Mouse (Mus musculus): Measurements from ENCODE around the gene Efna5. TPM values are rescaled to one million over a fixed set of nuclear protein-coding genes. Genes with fewer than 3 reads are reported as not detected.

The Efna5 gene
- polyA plus RNA-seq, 1 experiment from 2014 or later, result 75.1 TPM

- H3K36me3 ChIP-seq, result no peaks in the 10 kb centered on the region
- H3K4me1 ChIP-seq, result peaks cover 25% of the 10 kb centered on the region
- no peak overlapping the region for H3K4me3 ChIP-seq
- H3K27ac ChIP-seq, result no peak overlapping the region
- H3K27me3 ChIP-seq, result no peaks in the 10 kb centered on the region
- WGBS, result 69% methylated on average over 1 of the region's 1 CpGs
- ATAC-seq (ENCODE audit: low FRiP score, low read depth), result no peak
- no peak overlapping the region for H3K4me2 ChIP-seq (replicated peaks)
- H3K9ac ChIP-seq, result no peak overlapping the region
- H3K9me3 ChIP-seq, result no peaks in the 10 kb centered on the region
Observed at GRCm38 (mm10) chr17:62628474-62628873, 252.6 kb downstream of the Efna5 start.

DNA sequence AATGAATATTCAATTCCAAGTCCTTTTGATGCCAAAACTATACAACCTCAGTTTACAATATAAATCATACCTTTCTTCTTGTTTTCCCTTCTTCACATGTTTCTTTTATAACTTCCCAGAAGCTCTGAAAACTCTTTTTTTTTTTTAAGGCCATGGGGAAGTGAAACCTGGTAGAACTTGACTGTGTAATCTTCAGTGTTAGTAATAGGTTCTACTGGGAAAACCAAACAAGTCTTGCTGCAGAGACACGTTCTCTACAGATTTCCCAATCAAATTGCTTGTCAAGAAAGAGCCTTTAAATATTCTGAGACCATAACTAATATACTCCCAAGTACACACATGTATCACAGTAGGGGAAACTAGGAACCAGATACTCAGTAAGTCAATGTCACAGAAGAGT is 253.6 kb downstream of the Efna5 start:
- no peak overlapping the region for H3K9ac ChIP-seq
- no peak overlapping the region for H3K27ac ChIP-seq
- H3K9me3 ChIP-seq, result no peaks in the 10 kb centered on the region
- H3K36me3 ChIP-seq, result no peaks in the 10 kb centered on the region
- H3K27me3 ChIP-seq, result no peaks in the 10 kb centered on the region
- no peak for ATAC-seq (ENCODE audit: low FRiP score, low read depth)
- no peak overlapping the region for H3K4me2 ChIP-seq (replicated peaks)
- no peak overlapping the region for H3K4me3 ChIP-seq
- peaks cover 31% of the 10 kb centered on the region for H3K4me1 ChIP-seq
- WGBS, result 64% methylated on average over 1 of the region's 1 CpGs

GRCm38 (mm10) chr17:62625646-62626020 is 255.5 kb downstream of the Efna5 start:
- 17% methylated on average over 8 of the region's 8 CpGs for WGBS
- H3K4me3 ChIP-seq, result no peak overlapping the region
- ATAC-seq (ENCODE audit: low FRiP score, low read depth), result peak; percentile 51; the same call in 1 of the 2 replicates

GRCm38 (mm10) chr17:62624804-62625645 is 256.1 kb downstream of the Efna5 start:
- Histone ChIP-seq H3K9me3 (no peaks in the 10 kb centered on the region), H3K27ac (no peak overlapping the region), H3K4me1 (peaks cover 31% of the 10 kb centered on the region), H3K36me3 (no peaks in the 10 kb centered on the region), H3K4me3 (no peak overlapping the region), H3K4me2 (replicated peaks) (no peak overlapping the region), H3K27me3 (no peaks in the 10 kb centered on the region), H3K9ac (no peak overlapping the region)
- 71% methylated on average over 8 of the region's 8 CpGs for WGBS
- no peak for ATAC-seq (ENCODE audit: low FRiP score, low read depth)

More at GRCm38 (mm10) chr17:62625646-62626020, 255.5 kb downstream of the Efna5 start:
- H3K27ac ChIP-seq, result no peak overlapping the region
- H3K36me3 ChIP-seq, result no peaks in the 10 kb centered on the region
- H3K9me3 ChIP-seq, result no peaks in the 10 kb centered on the region
- no peak overlapping the region for H3K4me2 ChIP-seq (replicated peaks)
- peaks cover 31% of the 10 kb centered on the region for H3K4me1 ChIP-seq
- H3K27me3 ChIP-seq, result no peaks in the 10 kb centered on the region
- no peak overlapping the region for H3K9ac ChIP-seq

GRCm38 (mm10) chr17:62623224-62623623 is 257.9 kb downstream of the Efna5 start:
- no peaks in the 10 kb centered on the region for H3K36me3 ChIP-seq
- WGBS, result 81% methylated on average over 3 of the region's 3 CpGs
- H3K27ac ChIP-seq, result no peak overlapping the region
- peaks cover 31% of the 10 kb centered on the region for H3K4me1 ChIP-seq
- no peaks in the 10 kb centered on the region for H3K9me3 ChIP-seq
- no peak overlapping the region for H3K9ac ChIP-seq
- ATAC-seq (ENCODE audit: low FRiP score, low read depth), result no peak
- no peak overlapping the region for H3K4me2 ChIP-seq (replicated peaks)
- H3K27me3 ChIP-seq, result no peaks in the 10 kb centered on the region
- no peak overlapping the region for H3K4me3 ChIP-seq

- Histone ChIP-seq H3K4me2 (replicated peaks) (no peak overlapping the region), H3K27ac (no peak overlapping the region), H3K27me3 (no peaks in the 10 kb centered on the region), H3K9ac (no peak overlapping the region), H3K36me3 (no peaks in the 10 kb centered on the region), H3K9me3 (no peaks in the 10 kb centered on the region), H3K4me1 (peaks cover 26% of the 10 kb centered on the region), H3K4me3 (no peak overlapping the region)
- WGBS, result 84% methylated on average over 4 of the region's 4 CpGs
- ATAC-seq (ENCODE audit: low FRiP score, low read depth), result no peak
Observed at GRCm38 (mm10) chr17:62622481-62622880, 258.6 kb downstream of the Efna5 start.

DNA sequence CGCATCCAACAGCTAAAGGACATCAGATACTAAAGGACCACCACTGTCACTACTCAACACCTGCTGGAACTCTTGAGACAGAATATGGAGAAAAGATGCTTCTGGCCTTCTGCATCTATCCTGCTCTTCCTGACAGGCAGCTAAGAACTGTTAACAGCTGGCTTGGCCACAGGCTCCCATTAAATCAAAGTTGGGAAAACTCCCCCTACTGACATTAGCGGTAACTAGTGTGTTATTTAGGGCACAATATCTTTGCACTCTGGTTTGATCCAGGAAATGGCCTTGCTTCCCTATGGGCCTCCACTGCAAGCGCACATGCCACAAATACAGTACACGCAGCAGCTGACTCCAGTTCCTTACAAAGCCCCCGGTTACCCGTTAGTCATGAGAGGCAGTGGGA is 266.0 kb downstream of the Efna5 start:
- Histone ChIP-seq H3K27ac (no peak overlapping the region), H3K9ac (no peak overlapping the region), H3K4me2 (replicated peaks) (no peak overlapping the region), H3K4me1 (peaks cover 22% of the 10 kb centered on the region), H3K4me3 (no peak overlapping the region), H3K9me3 (no peaks in the 10 kb centered on the region), H3K27me3 (no peaks in the 10 kb centered on the region), H3K36me3 (no peaks in the 10 kb centered on the region)
- 49% methylated on average over 6 of the region's 6 CpGs for WGBS
- no peak; the same call in 1 of the 2 replicates for ATAC-seq (ENCODE audit: low FRiP score, low read depth)

DNA sequence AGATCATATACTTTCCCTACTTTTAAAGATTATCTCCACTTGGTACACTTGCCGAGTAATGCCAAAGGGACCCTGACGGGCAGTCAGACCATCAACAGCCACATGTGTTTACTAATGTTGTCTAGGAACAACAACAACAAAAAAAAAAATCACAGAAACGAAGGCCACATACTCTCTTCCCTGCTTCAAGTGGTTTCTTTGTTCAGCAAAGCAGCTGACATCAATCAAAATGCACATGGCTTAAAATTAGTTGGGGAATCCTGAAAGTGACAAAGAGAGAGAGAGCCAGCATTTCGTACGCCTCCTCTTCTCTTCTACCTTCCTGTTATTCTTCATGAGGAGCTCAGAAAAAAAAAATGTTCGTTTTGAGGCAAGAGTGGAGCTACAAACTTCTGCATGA is 266.4 kb downstream of the Efna5 start:
- Histone ChIP-seq H3K4me2 (replicated peaks) (no peak overlapping the region), H3K4me1 (peaks cover 22% of the 10 kb centered on the region), H3K36me3 (no peaks in the 10 kb centered on the region), H3K27me3 (no peaks in the 10 kb centered on the region), H3K4me3 (no peak overlapping the region), H3K9me3 (no peaks in the 10 kb centered on the region), H3K9ac (no peak overlapping the region), H3K27ac (no peak overlapping the region)
- ATAC-seq (ENCODE audit: low FRiP score, low read depth), result no peak
- 45% methylated on average over 6 of the region's 6 CpGs for WGBS

DNA sequence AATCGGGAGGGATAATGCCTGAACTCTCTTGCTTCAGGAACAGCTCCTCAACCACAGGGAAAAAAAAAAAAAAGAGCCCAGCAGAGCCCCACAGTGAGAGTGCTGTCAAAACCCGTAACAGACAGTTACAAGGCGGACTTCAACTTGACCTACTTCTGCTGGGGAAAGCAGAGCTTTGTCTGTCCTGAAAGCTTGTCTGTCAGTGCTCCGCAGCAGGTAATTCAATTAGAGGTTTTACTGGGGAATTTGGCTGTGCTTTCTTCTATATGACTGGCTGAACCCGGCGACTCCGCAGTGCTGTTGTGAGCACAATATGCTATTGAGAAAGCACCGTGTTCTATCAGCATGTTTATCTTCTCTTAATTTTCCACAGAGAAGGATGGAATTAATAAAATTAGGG is 266.9 kb downstream of the Efna5 start:
- 18% methylated on average over 8 of the region's 8 CpGs for WGBS
- ATAC-seq (ENCODE audit: low FRiP score, low read depth), result 0 out of 2 replicates have a peak, but pooled peaks have one; percentile 44
- H3K9ac ChIP-seq, result no peak overlapping the region
- no peak overlapping the region for H3K4me3 ChIP-seq
- no peak overlapping the region for H3K27ac ChIP-seq
- H3K9me3 ChIP-seq, result no peaks in the 10 kb centered on the region
- H3K4me2 ChIP-seq (replicated peaks), result peak overlapping the region; percentile 31
- no peaks in the 10 kb centered on the region for H3K27me3 ChIP-seq
- H3K36me3 ChIP-seq, result no peaks in the 10 kb centered on the region
- peaks cover 22% of the 10 kb centered on the region for H3K4me1 ChIP-seq

GRCm38 (mm10) chr17:62613232-62613631 is 267.9 kb downstream of the Efna5 start:
- 91% methylated on average over 11 of the region's 11 CpGs for WGBS
- Histone ChIP-seq H3K27ac (no peak overlapping the region), H3K4me3 (no peak overlapping the region), H3K9me3 (no peaks in the 10 kb centered on the region), H3K4me1 (peaks cover 22% of the 10 kb centered on the region), H3K27me3 (no peaks in the 10 kb centered on the region), H3K36me3 (no peaks in the 10 kb centered on the region), H3K9ac (no peak overlapping the region), H3K4me2 (replicated peaks) (no peak overlapping the region)
- ATAC-seq (ENCODE audit: low FRiP score, low read depth), result no peak

DNA sequence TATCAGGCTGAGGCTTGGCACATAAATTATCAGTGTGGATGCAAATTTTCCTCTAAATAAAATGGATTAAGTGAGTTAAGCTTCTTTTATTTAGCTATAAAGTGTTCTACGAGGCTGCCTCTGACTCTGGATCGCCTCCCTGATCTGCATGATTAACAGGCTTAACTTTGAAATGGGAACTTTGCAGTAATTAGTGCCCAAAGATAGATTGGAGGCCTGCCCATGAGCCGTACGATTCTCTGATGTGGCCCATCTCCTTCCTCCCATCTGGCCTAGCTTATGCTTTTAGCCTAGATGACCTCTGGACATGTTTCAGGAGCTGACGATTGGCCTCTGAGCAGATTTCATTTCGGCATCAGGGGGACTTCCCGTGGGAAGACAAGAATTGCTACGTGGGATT is 273.0 kb downstream of the Efna5 start:
- no peak overlapping the region for H3K27ac ChIP-seq
- no peak for ATAC-seq (ENCODE audit: low FRiP score, low read depth)
- H3K9me3 ChIP-seq, result no peaks in the 10 kb centered on the region
- WGBS, result 39% methylated on average over 8 of the region's 8 CpGs
- H3K4me3 ChIP-seq, result no peak overlapping the region
- no peaks in the 10 kb centered on the region for H3K36me3 ChIP-seq
- H3K27me3 ChIP-seq, result no peaks in the 10 kb centered on the region
- H3K4me1 ChIP-seq, result peaks cover 19% of the 10 kb centered on the region
- no peak overlapping the region for H3K9ac ChIP-seq
- no peak overlapping the region for H3K4me2 ChIP-seq (replicated peaks)

DNA sequence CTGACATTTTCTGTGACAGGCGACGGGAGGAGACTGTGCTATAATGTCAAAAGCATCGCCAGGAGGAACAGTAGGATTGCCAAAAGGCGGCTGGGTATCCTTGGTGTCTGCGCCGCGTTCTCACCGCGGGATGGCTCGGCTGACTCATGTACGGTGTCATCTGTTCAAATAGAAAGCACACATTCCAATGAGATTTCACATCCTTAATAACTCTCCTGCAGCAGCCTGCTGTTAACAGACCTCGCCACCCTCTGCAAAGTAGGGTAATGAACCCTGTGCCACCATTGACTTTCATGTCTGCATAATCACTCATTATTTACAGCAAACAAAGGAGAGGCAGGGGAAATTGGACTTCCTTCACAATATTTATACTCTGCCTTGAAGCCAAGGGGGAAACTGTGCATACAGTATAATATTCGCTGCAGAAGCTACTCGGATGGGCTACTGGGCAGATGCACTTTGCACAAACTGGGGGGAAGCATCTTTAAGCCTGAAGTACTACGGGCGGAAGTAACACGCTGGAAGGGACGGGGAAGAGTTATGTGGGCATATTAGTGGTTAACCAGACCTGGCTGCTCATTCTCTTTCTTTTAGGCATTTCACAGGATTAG is 273.7 kb downstream of the Efna5 start:
- Histone ChIP-seq H3K4me1 (peaks cover 19% of the 10 kb centered on the region), H3K9ac (no peak overlapping the region), H3K27me3 (no peaks in the 10 kb centered on the region), H3K27ac (no peak overlapping the region), H3K4me3 (no peak overlapping the region), H3K4me2 (replicated peaks) (no peak overlapping the region), H3K9me3 (no peaks in the 10 kb centered on the region), H3K36me3 (0 out of 2 replicates have a peak, but pooled peaks cover under 1% of the 10 kb centered on the region)
- 78% methylated on average over 18 of the region's 18 CpGs for WGBS
- ATAC-seq (ENCODE audit: low FRiP score, low read depth), result no peak

All from limb, embryonic 13.5 days (tissue).